Mouse (Mus musculus): ENCODE results near the gene Cep112. TPM values are rescaled to one million over a fixed set of nuclear protein-coding genes. Genes with fewer than 3 reads are reported as not detected.

The Cep112 gene
- polyA plus RNA-seq, 1 experiment from 2014 or later, result 6.4 TPM

DNA sequence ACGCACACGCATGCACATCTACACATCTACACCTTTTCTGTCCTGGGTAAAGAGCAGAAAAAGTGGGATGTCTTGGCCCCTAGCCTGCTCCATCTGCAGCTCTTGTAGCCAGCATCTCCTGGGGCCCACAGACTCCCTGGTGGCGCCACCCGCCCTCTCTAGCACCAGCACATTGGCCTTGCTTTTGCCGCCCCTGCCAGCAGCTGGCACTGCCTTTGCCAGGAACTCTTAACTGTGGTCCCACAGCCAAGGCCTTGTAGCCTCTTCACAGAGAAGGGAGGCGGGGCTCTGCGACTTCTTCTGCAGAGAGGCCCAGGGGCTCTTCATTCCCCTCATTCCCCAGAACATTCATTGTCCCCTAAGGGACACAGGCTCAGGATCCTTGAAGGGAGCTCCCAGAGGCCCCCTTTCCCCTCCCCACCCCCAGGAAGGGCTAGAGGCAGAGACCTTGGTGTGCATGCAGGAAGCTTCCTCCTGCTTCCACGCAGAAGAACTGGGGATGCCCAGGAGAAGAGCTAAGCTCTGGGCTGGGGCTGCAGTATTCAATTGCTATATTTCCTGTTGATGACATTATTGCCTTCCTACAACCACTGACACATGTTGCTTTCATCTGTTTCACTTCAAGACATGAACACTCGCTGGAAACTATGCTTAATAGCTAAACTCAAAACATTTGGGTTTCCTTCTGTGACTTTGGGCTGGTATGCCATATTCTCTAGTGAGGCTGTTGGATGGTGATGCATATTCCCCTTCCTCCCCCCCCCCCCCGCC, 475.9 kb downstream of the Cep112 start:
- no peaks in the 10 kb centered on the region for H3K27me3 ChIP-seq (replicated peaks)
- WGBS, result 72% methylated on average over 9 of the region's 10 CpGs
- H3K9me3 ChIP-seq (replicated peaks), result no peaks in the 10 kb centered on the region
- H3K36me3 ChIP-seq, result no peaks in the 10 kb centered on the region
- no peak overlapping the region for H3K27ac ChIP-seq (replicated peaks)
- H3K4me3 ChIP-seq (replicated peaks), result no peak overlapping the region
- no peak for ATAC-seq (ENCODE audit: low FRiP score)
- H3K4me1 ChIP-seq, result peaks cover 5% of the 10 kb centered on the region; the same call in 1 of the 2 replicates
- H3K9ac ChIP-seq (replicated peaks), result no peak overlapping the region
- no peak overlapping the region for H3K4me2 ChIP-seq

DNA sequence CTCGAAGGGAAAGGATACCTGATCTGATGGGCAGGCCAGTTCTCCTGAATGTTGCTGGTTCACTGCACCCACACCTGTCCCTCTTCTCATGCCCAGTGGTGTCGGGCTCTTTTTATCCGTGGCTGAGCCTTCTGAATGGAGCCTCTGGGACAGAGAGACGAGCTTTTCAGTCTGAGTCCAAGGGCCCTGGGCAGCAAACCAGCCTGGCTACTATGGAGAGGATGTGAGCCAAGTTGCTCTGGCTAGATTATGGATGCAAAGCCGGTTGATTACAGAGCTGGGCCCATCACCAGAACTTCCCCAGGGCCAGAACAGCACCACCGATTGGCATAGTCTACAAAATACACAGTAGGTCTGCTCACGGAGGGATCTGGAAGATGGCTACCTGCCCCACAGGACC, 476.7 kb downstream of the Cep112 start:
- H3K36me3 ChIP-seq, result no peaks in the 10 kb centered on the region
- WGBS, result 54% methylated on average over 7 of the region's 7 CpGs
- no peak for ATAC-seq (ENCODE audit: low FRiP score)
- no peak overlapping the region for H3K4me2 ChIP-seq
- no peaks in the 10 kb centered on the region for H3K27me3 ChIP-seq (replicated peaks)
- H3K4me3 ChIP-seq (replicated peaks), result no peak overlapping the region
- peak overlapping the region; percentile 37; the same call in 1 of the 2 replicates for H3K27ac ChIP-seq (replicated peaks)
- H3K9ac ChIP-seq (replicated peaks), result no peak overlapping the region
- peaks cover 5% of the 10 kb centered on the region; the same call in 1 of the 2 replicates for H3K4me1 ChIP-seq
- H3K9me3 ChIP-seq (replicated peaks), result no peaks in the 10 kb centered on the region

- Histone ChIP-seq H3K27me3 (replicated peaks) (no peaks in the 10 kb centered on the region), H3K36me3 (no peaks in the 10 kb centered on the region), H3K9ac (replicated peaks) (no peak overlapping the region), H3K4me2 (no peak overlapping the region), H3K9me3 (replicated peaks) (no peaks in the 10 kb centered on the region), H3K4me1 (peaks cover 5% of the 10 kb centered on the region; the same call in 1 of the 2 replicates), H3K4me3 (replicated peaks) (no peak overlapping the region), H3K27ac (replicated peaks) (no peak overlapping the region)
- ATAC-seq (ENCODE audit: low FRiP score), result no peak
- 75% methylated on average over 4 of the region's 4 CpGs for WGBS
Measured at GRCm38 (mm10) chr11:108902303-108902702, 477.3 kb downstream of the Cep112 start.

DNA sequence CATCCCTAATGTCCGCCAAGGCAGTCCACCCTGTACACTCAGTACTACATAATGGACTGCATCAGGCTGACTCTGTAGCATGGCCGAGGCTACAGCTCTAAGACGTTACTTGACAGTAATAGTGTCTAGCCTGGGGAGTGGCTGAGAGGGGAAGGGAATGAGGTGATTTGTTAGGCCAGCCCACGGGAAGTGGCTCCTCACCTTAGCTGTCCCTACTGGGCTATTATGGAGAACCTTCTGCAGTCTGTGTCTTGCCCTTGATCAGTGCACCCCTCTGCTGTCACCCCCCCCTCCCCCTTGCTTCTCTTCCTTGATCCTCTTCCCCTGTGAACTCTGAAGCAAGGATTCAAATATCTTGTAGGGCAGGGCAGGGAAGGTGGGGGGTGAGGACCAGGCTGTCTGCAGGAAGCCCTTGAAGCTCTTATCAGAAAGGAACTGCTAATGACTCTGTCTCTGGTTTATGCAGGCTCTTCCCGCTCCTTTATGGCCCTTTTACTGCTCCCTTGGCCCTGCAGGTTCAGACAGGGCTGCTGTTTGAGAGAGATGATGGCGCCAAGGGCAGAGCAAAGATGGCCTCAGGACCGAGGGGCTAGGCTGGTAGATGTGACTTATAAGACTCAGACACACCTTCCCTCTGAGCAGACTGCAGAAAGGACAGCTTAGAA, 481.7 kb downstream of the Cep112 start:
- no peak for ATAC-seq (ENCODE audit: low FRiP score)
- no peak overlapping the region for H3K4me3 ChIP-seq (replicated peaks)
- no peak overlapping the region for H3K27ac ChIP-seq (replicated peaks)
- no peaks in the 10 kb centered on the region for H3K36me3 ChIP-seq
- no peak overlapping the region for H3K9ac ChIP-seq (replicated peaks)
- WGBS, result 29% methylated on average over 7 of the region's 7 CpGs
- H3K4me1 ChIP-seq, result peaks cover 11% of the 10 kb centered on the region; the same call in 1 of the 2 replicates
- peaks cover 10% of the 10 kb centered on the region; the same call in 1 of the 2 replicates for H3K27me3 ChIP-seq (replicated peaks)
- H3K9me3 ChIP-seq (replicated peaks), result no peaks in the 10 kb centered on the region
- H3K4me2 ChIP-seq, result no peak overlapping the region

DNA sequence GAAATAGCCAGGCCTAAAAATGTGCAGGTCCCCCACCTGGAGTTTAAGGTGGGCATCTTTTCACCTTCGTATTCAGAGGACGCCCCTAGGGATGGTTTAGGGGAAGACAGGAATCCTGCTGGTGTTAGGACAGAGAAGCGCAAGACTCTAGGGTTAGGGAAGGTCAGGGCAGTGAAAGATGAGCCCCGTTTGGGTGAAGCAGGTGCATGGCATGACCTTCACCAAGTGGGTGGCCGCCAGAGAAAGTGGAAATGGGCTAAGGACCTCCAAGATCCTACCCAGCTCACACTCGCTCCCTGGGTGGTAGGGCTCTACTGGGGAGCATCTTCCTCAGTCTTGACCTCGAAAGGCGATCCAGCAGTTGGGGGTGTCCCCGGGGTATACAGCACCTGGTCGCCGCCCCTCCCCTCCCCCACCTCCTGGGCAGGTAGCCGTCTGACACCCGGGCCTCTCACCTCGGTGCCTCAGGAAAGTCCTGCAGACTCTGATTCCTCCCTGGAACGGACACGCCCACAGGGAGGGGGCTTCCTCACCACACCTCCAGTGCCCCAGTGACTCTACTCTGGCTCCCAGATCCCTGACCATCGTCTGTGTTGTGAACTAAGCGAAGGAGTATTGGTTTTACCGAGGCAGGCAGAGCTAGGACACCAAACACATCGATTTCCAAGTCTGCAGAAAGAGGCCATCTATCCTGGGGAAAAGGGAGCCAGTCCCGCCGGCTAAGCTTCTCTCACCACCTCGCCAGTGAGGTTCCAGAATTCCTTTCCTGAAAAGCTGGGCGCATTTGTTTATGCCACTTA, 484.6 kb downstream of the Cep112 start:
- Histone ChIP-seq H3K27me3 (replicated peaks) (peaks cover 10% of the 10 kb centered on the region; the same call in 1 of the 2 replicates), H3K4me3 (replicated peaks) (no peak overlapping the region), H3K36me3 (no peaks in the 10 kb centered on the region), H3K9ac (replicated peaks) (no peak overlapping the region), H3K9me3 (replicated peaks) (no peaks in the 10 kb centered on the region), H3K4me1 (peaks cover 11% of the 10 kb centered on the region; the same call in 1 of the 2 replicates), H3K27ac (replicated peaks) (no peak overlapping the region), H3K4me2 (peak overlapping the region; percentile 38)
- 17% methylated on average over 24 of the region's 24 CpGs for WGBS
- ATAC-seq (ENCODE audit: low FRiP score), result no peak

Other genes starting within 250 kb of the Cep112 start
- gene Apoh, start 81.8 kb upstream of the Cep112 start, polyA plus RNA-seq (2015; fragmentation: Nextera tagmentation; extraction: Ambion mirVana), result 0.42 and 1.2 TPM in 2 replicates
- 9.1 and 10.6 TPM in 2 replicates for gene Prkca, start 81.3 kb upstream of the Cep112 start, polyA plus RNA-seq (2015; fragmentation: Nextera tagmentation; extraction: Ambion mirVana)